Mouse (Mus musculus) heart, adult 8-10 months (tissue): ENCODE data around the gene Vdr. TPM values are rescaled to one million over a fixed set of nuclear protein-coding genes. Genes with fewer than 3 reads are reported as not detected.

ENCODE experiments used
- DNase-seq: peaks from one replicate; pipeline ENCODE4 v3.0.0; 2022; ENCODE audit warnings: low spot score
- total RNA-seq, 4 experiments: library from RNA; stranded (reverse); gene quantifications; 2 replicates each; pipeline ENCODE4 v1.2.4; 2022

Gene Vdr
- 1 to 10 TPM in 3 of 4 experiments, under 1 TPM in 1; 0.98 to 1.6 (median 1.4) TPM for total RNA-seq

- DNase-seq, result no peak
These were observed at the start of gene Vdr for GRCm38 (mm10) chr15:97910530-97910929. TSS of gene Vdr (minus strand) at chr15:97910630.

DNA sequence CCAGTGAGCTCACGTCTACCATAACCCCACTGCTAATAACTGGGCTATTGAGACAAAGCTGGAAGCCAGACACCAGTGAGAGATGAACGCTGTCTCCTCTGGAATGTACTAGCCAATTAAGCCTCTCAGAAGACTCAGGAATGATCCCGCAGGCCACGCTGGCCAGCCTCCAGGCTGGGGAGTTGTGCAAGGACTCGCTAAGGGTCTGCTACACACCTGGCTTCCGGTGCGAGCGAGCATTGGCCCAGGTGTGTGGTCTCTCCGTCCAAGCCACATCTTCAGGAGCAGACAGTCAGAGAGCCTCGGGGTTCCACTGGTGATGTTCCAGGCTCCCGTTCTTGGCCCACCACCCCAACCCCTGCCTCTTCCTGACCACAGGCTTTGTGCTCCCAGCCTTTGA lies 46.0 kb upstream of the Vdr start:
- no peak for DNase-seq

- no peak for DNase-seq
These were observed 45.3 kb upstream of the Vdr start for GRCm38 (mm10) chr15:97955742-97956141.

- DNase-seq, result no peak
These were observed 44.9 kb upstream of the Vdr start for GRCm38 (mm10) chr15:97955286-97955685.

DNA sequence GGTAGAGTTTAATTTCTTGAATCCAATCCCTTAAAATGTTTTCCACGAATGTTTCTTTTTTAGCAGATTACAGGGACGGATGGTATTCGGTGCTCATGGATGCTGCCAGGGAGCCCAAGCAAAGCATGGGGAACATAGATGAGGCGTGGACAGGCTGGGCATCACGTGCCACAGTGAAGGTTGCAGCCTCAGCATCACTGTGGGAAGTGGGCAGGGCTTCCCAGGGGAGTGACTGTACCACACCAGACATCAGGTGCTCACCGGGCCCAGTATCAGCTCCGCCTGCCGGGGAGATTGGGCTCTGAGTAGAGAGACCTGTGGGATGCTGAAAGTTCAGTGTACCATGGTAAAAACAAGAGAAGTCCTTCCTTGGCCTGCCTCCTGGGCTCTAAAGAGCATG lies 44.2 kb upstream of the Vdr start:
- no peak for DNase-seq

DNA sequence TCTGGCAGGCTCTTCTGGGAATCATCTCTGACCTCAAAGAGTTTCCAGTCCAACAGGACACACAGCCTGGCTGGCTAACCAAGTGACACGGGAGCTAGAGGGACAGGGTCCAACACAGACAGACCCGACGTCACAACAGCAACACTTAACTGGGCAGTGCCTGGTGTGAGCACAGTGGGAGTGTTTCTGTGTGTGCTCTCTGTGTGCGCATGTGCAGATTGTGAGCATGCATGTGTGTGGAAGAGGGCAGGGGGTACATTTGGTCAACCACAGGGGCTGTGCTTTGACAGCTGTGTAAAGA lies 42.4 kb upstream of the Vdr start:
- no peak for DNase-seq

- DNase-seq, result peak; percentile 26
These were observed 41.9 kb upstream of the Vdr start for GRCm38 (mm10) chr15:97952137-97952888.

DNA sequence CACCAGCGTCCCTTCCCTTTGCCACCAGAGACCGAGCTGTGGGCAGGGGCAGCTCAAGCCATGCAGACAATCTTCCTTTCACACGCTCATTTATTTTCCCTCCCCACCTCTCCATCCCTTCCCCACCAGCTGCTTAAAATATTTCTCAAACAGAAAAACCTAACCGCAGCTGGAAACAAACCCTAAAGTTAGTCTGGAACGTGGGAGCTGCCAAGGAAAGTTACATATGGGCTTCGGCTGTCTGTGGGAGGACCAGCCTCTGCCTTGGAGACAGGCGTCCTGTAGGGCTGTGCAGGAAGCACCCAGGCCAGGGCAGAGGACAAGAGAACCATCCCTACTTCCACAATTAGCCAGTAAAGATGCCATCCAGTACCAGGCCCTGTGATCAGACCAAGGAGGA lies 39.8 kb upstream of the Vdr start:
- DNase-seq, result no peak

DNA sequence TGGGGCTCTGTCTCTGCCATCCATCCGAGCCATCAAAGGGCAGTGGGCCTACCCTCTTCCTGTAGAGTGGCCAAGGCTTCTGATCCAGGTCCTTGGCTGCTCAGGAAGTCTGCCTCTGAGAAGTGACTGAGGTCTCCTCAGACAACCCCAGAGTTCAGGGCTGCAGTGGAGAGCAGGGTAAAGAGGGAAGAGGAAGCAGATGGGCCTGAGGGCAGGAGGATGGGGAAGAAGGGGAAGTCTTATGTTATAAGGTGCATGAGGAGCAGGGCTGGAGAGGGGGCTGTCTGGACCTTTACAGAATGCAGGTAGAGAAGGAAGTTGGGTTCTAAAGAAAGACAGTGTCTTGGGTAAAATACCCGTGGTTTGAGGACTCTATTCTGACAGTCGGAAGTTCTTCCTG lies 39.3 kb upstream of the Vdr start:
- no peak for DNase-seq

DNA sequence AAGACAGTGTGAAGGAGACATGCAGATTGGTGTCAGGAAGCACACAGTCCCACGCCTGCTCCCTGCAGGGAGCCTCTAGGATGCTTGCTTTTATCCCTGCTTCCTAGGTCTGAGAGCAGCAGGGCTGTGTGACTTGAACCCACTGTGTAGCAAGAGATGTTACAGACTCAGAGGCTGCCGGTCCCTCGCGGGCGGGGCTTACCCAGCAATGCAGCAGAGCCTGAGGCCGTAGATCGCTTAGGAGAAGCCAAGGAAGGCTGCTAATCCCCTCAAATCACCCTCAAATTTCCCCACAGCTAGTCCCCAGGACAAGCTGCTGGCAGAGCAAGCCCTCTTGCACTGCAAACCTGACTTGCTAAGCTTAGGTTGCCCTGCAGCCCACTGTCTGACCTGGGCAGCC lies 38.3 kb upstream of the Vdr start:
- no peak for DNase-seq

DNA sequence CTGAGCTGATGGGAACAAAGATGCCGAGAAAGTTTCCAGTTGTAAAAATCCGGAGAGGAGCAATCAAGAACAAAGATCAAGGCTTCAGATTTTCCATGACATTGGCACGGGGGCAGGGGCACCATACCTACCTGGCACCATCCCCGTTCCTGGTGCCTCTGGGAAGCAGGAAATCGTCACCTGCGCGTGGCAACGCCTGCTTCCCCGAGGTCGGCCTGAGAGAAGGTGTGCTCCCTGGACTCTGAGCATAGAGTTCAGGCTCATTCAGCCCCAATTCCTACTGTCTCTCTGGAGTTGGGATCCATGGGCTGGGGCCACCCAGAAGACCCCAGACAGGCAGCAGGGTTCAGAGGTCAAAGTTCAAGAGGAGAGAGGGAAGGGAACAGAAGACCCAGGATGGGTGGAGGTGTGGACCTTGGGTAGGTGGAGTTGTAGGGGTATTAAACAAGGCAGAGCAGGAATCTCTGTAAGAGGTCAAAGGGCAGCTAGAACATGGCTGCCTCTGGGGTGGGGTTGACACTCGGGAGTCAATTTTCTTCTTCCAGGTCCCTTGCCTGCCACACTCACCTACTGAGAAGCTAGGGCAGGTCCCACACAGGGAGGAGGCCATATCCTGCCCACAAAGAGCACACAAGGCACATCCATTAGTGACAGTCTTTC lies 35.4 kb upstream of the Vdr start:
- DNase-seq, result no peak

- DNase-seq, result no peak
These were observed 34.6 kb upstream of the Vdr start for GRCm38 (mm10) chr15:97944919-97945574.

- no peak for DNase-seq
These were observed 32.9 kb upstream of the Vdr start for GRCm38 (mm10) chr15:97943356-97943755.

GRCm38 (mm10) chr15:97942538-97942937 lies 32.1 kb upstream of the Vdr start:
- DNase-seq, result no peak

GRCm38 (mm10) chr15:97941306-97941705 lies 30.9 kb upstream of the Vdr start:
- DNase-seq, result no peak

DNA sequence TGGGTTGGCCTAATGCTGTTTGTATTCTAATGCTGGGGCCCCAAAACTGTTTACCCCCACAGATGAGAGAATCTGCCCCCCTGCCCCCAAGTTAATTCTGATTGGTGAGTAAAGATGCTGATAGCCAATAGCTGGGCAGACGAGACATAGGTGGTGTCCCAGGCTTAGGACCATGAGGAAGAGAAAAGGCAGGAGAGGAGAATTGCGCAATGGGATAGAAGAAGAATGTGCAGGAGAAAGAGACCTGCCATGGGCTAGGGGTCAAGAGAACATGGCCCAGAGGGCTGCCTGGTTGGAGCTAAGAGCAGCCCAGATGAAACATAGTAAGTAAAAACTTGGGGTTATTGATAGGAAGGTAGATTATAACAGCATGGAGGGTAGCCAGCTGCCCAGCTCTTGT lies 29.7 kb upstream of the Vdr start:
- DNase-seq, result no peak

DNA sequence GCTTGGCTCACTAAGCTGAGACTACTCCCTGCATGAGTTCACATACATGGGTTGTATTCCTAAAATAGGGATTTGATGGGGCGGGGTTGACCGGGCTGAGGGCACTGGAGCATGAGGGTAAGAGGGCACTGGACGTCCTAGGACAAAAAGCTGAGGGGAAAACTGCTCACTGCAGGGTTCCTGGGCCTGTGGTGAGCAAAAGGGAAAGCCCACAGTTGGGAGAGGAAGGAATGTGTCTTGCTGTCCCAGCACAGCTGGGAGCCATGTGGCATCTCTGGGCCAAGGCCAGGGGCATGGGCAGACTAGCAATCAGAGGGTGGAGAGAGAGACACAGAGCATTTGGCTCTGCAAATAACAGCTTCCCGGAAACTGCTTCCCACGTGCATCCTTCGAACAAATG lies 28.1 kb upstream of the Vdr start:
- DNase-seq, result no peak

DNA sequence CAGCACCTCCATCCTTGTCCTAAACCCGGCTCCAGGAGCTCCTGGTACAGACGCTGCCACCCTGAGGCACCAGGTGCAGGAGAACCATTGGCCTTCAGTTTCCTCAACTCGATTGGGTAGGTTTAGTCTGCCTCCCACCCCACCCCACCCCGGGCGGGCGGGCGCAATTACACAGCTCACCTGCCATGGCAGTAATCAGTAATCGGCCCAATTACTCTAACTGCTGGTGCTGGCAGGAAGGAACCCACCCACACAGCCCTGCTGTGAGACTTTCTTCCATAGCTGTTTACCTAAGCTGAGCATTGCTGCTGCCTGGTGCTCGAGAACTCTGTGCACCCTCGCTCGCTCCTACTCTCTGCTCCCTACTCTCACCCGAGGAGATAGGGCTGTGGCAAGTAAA lies 22.0 kb upstream of the Vdr start:
- no peak for DNase-seq

DNA sequence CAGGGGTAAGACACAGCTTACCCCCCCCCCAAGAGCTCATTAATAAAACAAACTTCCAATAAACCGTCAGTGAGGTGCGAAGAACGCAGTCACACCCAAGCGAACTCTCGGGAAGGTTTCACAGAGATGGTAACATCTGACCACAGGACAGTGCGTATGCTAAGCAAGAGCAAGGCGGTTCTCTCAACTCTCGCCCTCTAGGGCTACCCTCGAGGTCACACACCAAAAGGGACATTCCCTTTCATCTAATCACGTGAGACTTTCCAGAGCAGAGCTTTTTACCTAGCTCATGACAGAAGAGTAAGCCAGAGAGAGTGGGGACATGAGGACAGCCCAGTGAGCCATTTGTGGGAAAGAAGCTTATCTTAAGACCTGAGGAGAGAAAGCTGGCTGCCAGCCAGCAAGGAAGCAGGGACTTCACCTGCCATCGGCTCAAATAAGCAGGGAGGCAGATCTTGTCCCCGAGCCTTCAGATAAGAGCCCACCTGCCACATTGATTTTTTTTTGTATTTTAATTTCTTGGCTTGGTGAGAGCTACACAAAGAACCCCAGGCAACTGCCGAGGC lies 18.9 kb upstream of the Vdr start:
- no peak for DNase-seq

- no peak for DNase-seq
These were observed 17.4 kb upstream of the Vdr start for GRCm38 (mm10) chr15:97927821-97928220.

DNA sequence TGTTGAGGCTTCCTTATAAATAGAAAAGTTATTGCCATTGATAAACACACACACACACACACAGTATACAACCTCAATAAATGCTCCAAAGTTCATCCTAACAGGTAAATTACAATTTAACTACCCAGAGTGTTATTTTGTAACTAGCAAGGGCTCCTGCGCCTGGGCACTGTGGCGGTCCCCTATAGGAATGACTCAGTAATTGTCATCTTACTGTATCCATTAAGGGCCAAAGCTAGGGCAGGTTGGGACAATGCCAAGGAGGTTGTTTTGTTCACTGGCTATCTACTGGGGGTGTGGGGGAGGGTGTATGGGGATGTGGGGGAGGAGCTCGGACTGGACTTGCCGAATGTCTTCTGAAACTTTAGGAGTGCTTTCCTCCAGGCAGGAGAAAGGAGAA lies 16.6 kb upstream of the Vdr start:
- DNase-seq, result no peak

DNA sequence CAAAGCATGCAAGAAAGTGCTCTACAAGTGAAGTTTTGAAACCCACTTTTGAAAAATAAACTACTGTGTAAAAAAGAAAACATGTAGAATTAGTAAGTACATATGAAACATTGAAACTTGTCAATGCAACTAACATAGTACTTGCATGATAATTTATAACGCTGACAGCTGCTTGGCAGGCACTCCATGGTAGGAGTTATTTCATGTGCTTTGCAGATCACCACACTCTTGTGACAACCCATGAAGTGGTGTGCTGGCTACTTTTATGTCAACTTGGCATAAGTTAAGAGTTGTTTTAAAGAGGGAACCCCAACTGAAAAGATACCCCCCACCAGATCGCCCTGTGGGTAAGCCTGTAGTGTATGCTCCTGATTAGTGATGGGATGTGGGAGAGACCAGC lies 12.0 kb upstream of the Vdr start:
- DNase-seq, result no peak

DNA sequence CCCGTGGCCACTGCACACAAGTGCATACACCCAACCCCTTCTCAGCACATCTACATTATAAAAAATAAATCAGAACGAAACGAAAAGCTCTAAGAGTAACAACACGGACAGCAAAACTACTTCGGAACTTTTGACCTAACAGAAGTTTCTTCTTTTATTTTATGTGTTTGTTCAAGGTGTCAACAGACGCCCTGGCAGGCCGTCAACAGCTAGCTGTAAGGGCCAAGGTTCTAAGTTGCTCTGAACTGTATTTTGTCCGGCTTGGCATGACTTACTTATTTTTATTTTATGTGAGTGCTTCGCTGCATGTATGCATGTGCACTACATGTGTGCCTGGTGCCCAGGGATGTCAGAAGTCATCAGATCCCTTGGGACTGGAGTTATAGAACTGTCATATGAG lies 11.4 kb upstream of the Vdr start:
- DNase-seq, result no peak
